Mouse (Mus musculus) MEL (cell line): ENCODE results near the gene Tead1. TPM values are rescaled to one million over a fixed set of nuclear protein-coding genes. Genes with fewer than 3 reads are reported as not detected.

ENCODE experiments used
- DNase-seq: peaks from one replicate; pipeline ENCODE4 v3.0.0; 2011; ENCODE audit warnings: low read depth, low spot score
- H3K27ac ChIP-seq: 2 replicates; pipeline ENCODE4 v1.5.1; 2012; ENCODE audit warnings: low read depth, mild to moderate bottlenecking, control low read depth, low read length, moderate library complexity; ENCODE audit not compliant: control insufficient read depth
- H3K27me3 ChIP-seq, 2 experiments: fragments of 150-350 bp in 1 of 2; sonication (generic) in 1 of 2; 2 replicates each; pipeline ENCODE4 v1.6.1; 2012; ENCODE audit warnings: low read length in 2 of 2, mild to moderate bottlenecking in 2 of 2, improper control_type of control experiment in 1 of 2, moderate library complexity in 1 of 2; ENCODE audit not compliant: insufficient read depth in 2 of 2, control insufficient read depth in 1 of 2
- H3K36me3 ChIP-seq, 2 experiments: 2 replicates each; pipeline ENCODE4 v1.6.1; 2012 to 2014; ENCODE audit warnings: low read length in 2 of 2, improper control_type of control experiment in 1 of 2, inconsistent platforms in 1 of 2, mild to moderate bottlenecking in 1 of 2; ENCODE audit not compliant: insufficient read depth in 2 of 2, control insufficient read depth in 1 of 2
- H3K4me1 ChIP-seq, 2 experiments: fragments of 150-350 bp in 1 of 2; sonication (generic) in 1 of 2; 2 replicates each; pipeline ENCODE4 v1.6.1; 2012; ENCODE audit warnings: low read length in 2 of 2, improper control_type of control experiment in 1 of 2, mild to moderate bottlenecking in 1 of 2; ENCODE audit not compliant: insufficient read depth in 2 of 2, control insufficient read depth in 1 of 2
- H3K4me3 ChIP-seq, 2 experiments: fragments of 150-350 bp in 1 of 2; sonication (generic) in 1 of 2; 2 replicates each; pipeline ENCODE4 v1.5.1; 2012; ENCODE audit warnings: low read depth in 2 of 2, low read length in 2 of 2, mild to moderate bottlenecking in 2 of 2, moderate library complexity in 2 of 2, control low read depth in 1 of 2, improper control_type of control experiment in 1 of 2; ENCODE audit not compliant: control insufficient read depth in 1 of 2, insufficient read depth in 1 of 2
- H3K79me2 ChIP-seq: 2 replicates; pipeline ENCODE4 v1.6.1; 2012; ENCODE audit warnings: mild to moderate bottlenecking, low read length, moderate library complexity; ENCODE audit not compliant: control insufficient read depth, poor library complexity, insufficient read depth
- H3K9ac ChIP-seq: 2 replicates; pipeline ENCODE4 v1.6.1; 2012; ENCODE audit warnings: low read depth, mild to moderate bottlenecking, control low read depth, low read length, moderate library complexity; ENCODE audit not compliant: control insufficient read depth, poor library complexity, severe bottlenecking
- H3K9me3 ChIP-seq: fragments of 150-350 bp; sonication (generic); replicated peaks from 2 replicates; pipeline ENCODE4 v1.6.1; 2012; ENCODE audit warnings: mild to moderate bottlenecking, low read length, improper control_type of control experiment, moderate library complexity; ENCODE audit not compliant: insufficient read depth
- CHD1 ChIP-seq: IDR thresholded peaks from 2 replicates; pipeline ENCODE4 v1.6.1; 2012; ENCODE audit warnings: low read depth, mild to moderate bottlenecking, inconsistent platforms, low read length, improper control_type of control experiment
- CHD2 ChIP-seq: IDR thresholded peaks from 2 replicates; pipeline ENCODE4 v1.6.1; 2011; ENCODE audit warnings: low read length, improper control_type of control experiment
- EP300 ChIP-seq, 2 experiments: IDR thresholded peaks; 2 replicates each; pipeline ENCODE4 v1.6.1; 2011; ENCODE audit warnings: improper control_type of control experiment in 2 of 2, low read length in 2 of 2, low read depth in 1 of 2, mild to moderate bottlenecking in 1 of 2
- ETS1 ChIP-seq: IDR thresholded peaks from 2 replicates; pipeline ENCODE4 v1.6.1; 2012; ENCODE audit warnings: low read depth, mild to moderate bottlenecking, inconsistent platforms, low read length, improper control_type of control experiment, moderate library complexity
- GATA1 ChIP-seq: IDR thresholded peaks from 2 replicates; pipeline ENCODE4 v1.6.1; 2011; ENCODE audit warnings: low read depth, low read length, improper control_type of control experiment
- KAT2A ChIP-seq: conservative IDR thresholded peaks from 2 replicates; pipeline ENCODE4 v1.6.1; 2012; ENCODE audit warnings: low read depth, low read length, improper control_type of control experiment, inconsistent platforms
- MAFK ChIP-seq: IDR thresholded peaks from 2 replicates; pipeline ENCODE4 v1.6.1; 2011; ENCODE audit warnings: low read depth, mild to moderate bottlenecking, low read length, improper control_type of control experiment, borderline replicate concordance
- MAZ ChIP-seq: IDR thresholded peaks from 2 replicates; pipeline ENCODE4 v1.6.1; 2012; ENCODE audit warnings: low read depth, mild to moderate bottlenecking, inconsistent platforms, low read length, improper control_type of control experiment
- MXI1 ChIP-seq: IDR thresholded peaks from 2 replicates; pipeline ENCODE4 v1.6.1; 2011; ENCODE audit warnings: mild to moderate bottlenecking, low read depth, low read length, improper control_type of control experiment
- MYC ChIP-seq: IDR thresholded peaks from 2 replicates; pipeline ENCODE4 v1.6.1; 2011; ENCODE audit warnings: low read depth, mild to moderate bottlenecking, low read length, improper control_type of control experiment, moderate library complexity
- POLR2A ChIP-seq, 2 experiments: IDR thresholded peaks; 2 replicates each; pipeline ENCODE4 v1.6.1; 2011 to 2012; ENCODE audit warnings: low read length in 2 of 2, mild to moderate bottlenecking in 2 of 2, control low read depth in 1 of 2, improper control_type of control experiment in 1 of 2, low read depth in 1 of 2, moderate library complexity in 1 of 2; ENCODE audit not compliant: control insufficient read depth in 1 of 2, insufficient read depth in 1 of 2, poor library complexity in 1 of 2
- POLR2AphosphoS2 ChIP-seq: IDR thresholded peaks from 2 replicates; pipeline ENCODE4 v1.6.1; 2011; ENCODE audit warnings: low read length, improper control_type of control experiment
- SIN3A ChIP-seq: IDR thresholded peaks from 2 replicates; pipeline ENCODE4 v1.6.1; 2012; ENCODE audit warnings: low read length, improper control_type of control experiment, inconsistent platforms
- SMC3 ChIP-seq: IDR thresholded peaks from 2 replicates; pipeline ENCODE4 v1.6.1; 2011; ENCODE audit warnings: low read depth, low read length, improper control_type of control experiment
- TAL1 ChIP-seq: IDR thresholded peaks from 2 replicates; pipeline ENCODE4 v1.6.1; 2012; ENCODE audit warnings: mild to moderate bottlenecking, inconsistent platforms, low read length, moderate library complexity, mixed read lengths
- TCF12 ChIP-seq: IDR thresholded peaks from 2 replicates; pipeline ENCODE4 v1.6.1; 2014; ENCODE audit warnings: low read depth, mild to moderate bottlenecking, inconsistent platforms, low read length, improper control_type of control experiment, moderate library complexity
- USF1 ChIP-seq: IDR thresholded peaks from 2 replicates; pipeline ENCODE4 v1.6.1; 2014; ENCODE audit warnings: low read depth, mild to moderate bottlenecking, inconsistent platforms, low read length, improper control_type of control experiment, moderate library complexity
- USF2 ChIP-seq, 2 experiments: IDR thresholded peaks; 2 replicates each; pipeline ENCODE4 v1.6.1; 2011 to 2012; ENCODE audit warnings: improper control_type of control experiment in 2 of 2, low read length in 2 of 2, borderline replicate concordance in 1 of 2, inconsistent platforms in 1 of 2, low read depth in 1 of 2, mild to moderate bottlenecking in 1 of 2; ENCODE audit not compliant: insufficient read depth in 1 of 2
- ZC3H11A ChIP-seq: IDR thresholded peaks from 2 replicates; pipeline ENCODE4 v1.6.1; 2012; ENCODE audit warnings: low read depth, mild to moderate bottlenecking, inconsistent platforms, low read length, improper control_type of control experiment
- ZMIZ1 ChIP-seq: IDR thresholded peaks from 2 replicates; pipeline ENCODE4 v1.6.1; 2012; ENCODE audit warnings: low read depth, mild to moderate bottlenecking, inconsistent platforms, low read length, improper control_type of control experiment, moderate library complexity
- ZNF384 ChIP-seq: IDR thresholded peaks from 2 replicates; pipeline ENCODE4 v1.6.1; 2012; ENCODE audit warnings: low read depth, mild to moderate bottlenecking, inconsistent platforms, low read length, improper control_type of control experiment
- polyA plus RNA-seq, 2 experiments: library from polyadenylated mRNA; stranded (reverse) in 1 of 2; unstranded in 1 of 2; fragments of >175 nt in 1 of 2; fragments of >200 nt in 1 of 2; gene quantifications; 2 replicates each; pipeline versions ENCODE4 v1.2.1 to v1.2.4; 2012; ENCODE audit warnings: low replicate concordance in 2 of 2, low read depth in 1 of 2; ENCODE audit not compliant: insufficient read length in 2 of 2, insufficient read depth in 1 of 2, missing spikeins in 1 of 2
- total RNA-seq: library from RNA; depleted of rRNA; stranded (reverse); fragments of 300-350 nt; gene quantifications from 2 replicates; pipeline ENCODE4 v1.2.3, GENCODE M21; 2012

The Tead1 gene
- total and polyA plus RNA-seq, 3 experiments, result not detected

DNA sequence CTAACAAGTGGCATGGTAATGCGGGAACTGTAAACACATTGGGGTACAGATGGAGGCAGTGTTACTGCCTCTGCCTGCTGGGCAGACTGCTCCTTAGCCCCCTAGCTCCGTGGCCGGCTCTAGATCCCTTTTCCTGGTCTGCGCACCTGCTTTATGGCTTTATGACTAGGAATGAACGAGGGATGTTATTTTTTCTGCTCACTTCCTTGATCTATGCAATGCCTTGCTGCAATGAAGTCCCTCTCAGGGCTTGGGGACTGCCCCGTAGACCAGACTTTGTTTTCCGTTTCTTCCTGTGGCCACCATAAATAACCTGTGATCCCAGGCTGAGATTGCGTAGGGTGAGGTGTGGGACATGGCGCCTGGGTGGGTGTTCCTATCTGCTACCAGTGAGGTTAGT is 26.8 kb downstream of the Tead1 start (continued):
- TF ChIP-seq ZC3H11A, result no peak

DNA sequence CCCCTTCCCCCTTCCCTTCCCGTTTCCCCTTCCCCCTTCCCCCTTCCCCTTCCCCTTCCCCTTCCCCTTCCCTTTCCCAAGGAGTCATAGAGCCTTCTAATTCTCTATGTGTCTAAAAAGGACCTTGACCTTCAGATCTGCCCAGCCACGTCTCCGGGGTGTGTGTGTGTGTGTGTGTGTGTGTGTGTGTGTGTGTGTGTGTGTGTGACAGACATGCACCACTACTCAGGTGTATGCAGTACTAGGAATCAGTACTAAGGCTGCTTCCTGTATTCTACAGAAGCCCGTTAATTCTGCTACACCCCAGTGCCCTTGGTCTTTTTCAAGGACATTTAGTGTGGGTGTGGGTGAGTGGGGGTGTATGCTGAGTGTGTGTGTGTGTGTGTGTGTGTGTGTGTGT is 27.6 kb downstream of the Tead1 start:
- Histone ChIP-seq H3K79me2 (no peaks in the 10 kb centered on the region), H3K9me3 (no peaks in the 10 kb centered on the region), H3K4me3 (no peak overlapping the region), H3K4me1 (no peaks in the 10 kb centered on the region), H3K36me3 (no peaks in the 10 kb centered on the region), H3K9ac (no peak overlapping the region), H3K27me3 (no peaks in the 10 kb centered on the region), H3K27ac (no peak overlapping the region)
- DNase-seq, result no peak
- TF ChIP-seq TCF12 (no peak), MAZ (no peak), ETS1 (no peak), USF2 (IDR thresholded peaks at IDR 0.05; ENCODE audit: borderline replicate concordance in 1 of 2, insufficient read depth in 1 of 2, low read depth in 1 of 2, low read length in 2 of 2) (no peak), ZMIZ1 (no peak), SIN3A (no peak), CHD1 (no peak), MYC (no peak), EP300 (IDR thresholded peaks at IDR 0.05; ENCODE audit: low read depth in 1 of 2, low read length in 2 of 2) (no peak), KAT2A (no peak), MXI1 (no peak), CHD2 (no peak), TAL1 (no peak), GATA1 (no peak), ZNF384 (no peak), USF1 (no peak), SMC3 (no peak), POLR2A (IDR thresholded peaks at IDR 0.05; ENCODE audit: control insufficient read depth in 1 of 2, insufficient read depth in 1 of 2, low read depth in 1 of 2, low read length in 2 of 2, poor library complexity in 1 of 2) (no peak), MAFK (no peak), POLR2AphosphoS2 (no peak)
